Mouse (Mus musculus): ENCODE measurements at regions not wholly inside any gene's neighbourhood (a gene's known extent, or its start where the extent isn't known, plus 50 kb on each side); places are given as distances from the start of the nearest gene placed in this dataset.

DNA sequence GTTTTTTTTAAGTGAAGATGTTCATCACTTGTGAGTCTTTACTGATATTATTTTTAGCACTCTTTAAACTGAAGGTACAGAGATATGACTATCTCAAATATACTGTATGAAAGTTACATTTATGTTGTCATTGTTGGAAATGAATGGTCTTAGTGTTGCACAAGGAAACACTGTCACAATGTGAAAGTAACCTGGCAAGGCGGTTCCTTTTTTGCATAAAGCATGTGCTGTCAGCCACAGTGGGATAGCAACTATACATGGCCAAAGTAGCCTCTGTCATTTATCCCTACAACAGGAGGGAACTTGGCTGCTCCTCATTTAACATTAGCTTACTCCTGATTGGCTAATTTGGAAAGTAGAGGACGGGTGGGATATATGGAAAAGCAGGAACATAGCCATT, 94.3 kb downstream of the Gm5447 start:
- Histone ChIP-seq H3K27me3 (replicated peaks; ENCODE audit: control insufficient read depth, insufficient read depth, low read length) (no peaks in the 10 kb centered on the region), H3K4me1 (replicated peaks; ENCODE audit: control insufficient read depth, insufficient read depth, low read length) (no peaks in the 10 kb centered on the region), H3K4me2 (replicated peaks; ENCODE audit: low read depth) (no peak overlapping the region), H3K36me3 (ENCODE audit: control insufficient read depth, insufficient read depth) (no peaks in the 10 kb centered on the region), H3K27ac (ENCODE audit: low read depth, low read length) (no peak overlapping the region), H3K9ac (ENCODE audit: low read depth, low read length) (no peak overlapping the region), H3K4me3 (ENCODE audit: low read depth, low read length) (no peak overlapping the region), H3K9me3 (ENCODE audit: control insufficient read depth) (no peaks in the 10 kb centered on the region)
- ATAC-seq, result no peak
- WGBS, result 69% methylated on average over 2 of the region's 2 CpGs
- TF ChIP-seq CTCF (IDR thresholded peaks at IDR 0.05; ENCODE audit: low read depth), result no peak

DNA sequence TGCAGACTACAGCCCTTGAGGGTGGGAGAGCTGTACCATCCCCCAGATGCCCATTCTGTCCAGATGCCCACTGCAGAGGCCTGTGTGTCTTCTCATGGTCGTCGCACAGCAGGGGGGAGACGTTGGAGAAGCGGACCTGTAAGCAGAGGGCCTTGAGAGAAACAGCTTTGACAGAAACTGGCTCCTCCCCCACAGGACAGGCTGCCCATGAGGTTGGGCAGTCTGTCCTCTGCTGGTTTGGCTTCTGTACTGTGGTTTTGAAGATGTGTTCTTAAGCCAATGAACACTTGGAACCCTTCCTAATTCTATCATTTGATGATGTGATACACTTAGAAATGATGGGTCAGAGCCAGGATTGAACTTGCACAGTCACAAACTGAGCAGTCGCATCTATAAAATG, 102.5 kb downstream of the Gm5447 start:
- ATAC-seq, result no peak
- no peak overlapping the region for H3K4me2 ChIP-seq (replicated peaks; ENCODE audit: low read depth)
- TF ChIP-seq CTCF (IDR thresholded peaks at IDR 0.05; ENCODE audit: low read depth), result no peak
- H3K36me3 ChIP-seq (ENCODE audit: control insufficient read depth, insufficient read depth), result no peaks in the 10 kb centered on the region
- no peak overlapping the region for H3K27ac ChIP-seq (ENCODE audit: low read depth, low read length)
- WGBS, result 56% methylated on average over 5 of the region's 5 CpGs
- no peak overlapping the region for H3K9ac ChIP-seq (ENCODE audit: low read depth, low read length)
- H3K4me1 ChIP-seq (replicated peaks; ENCODE audit: control insufficient read depth, insufficient read depth, low read length), result no peaks in the 10 kb centered on the region
- no peak overlapping the region for H3K4me3 ChIP-seq (ENCODE audit: low read depth, low read length)
- peaks cover 6% of the 10 kb centered on the region; the same call in 1 of the 2 replicates for H3K27me3 ChIP-seq (replicated peaks; ENCODE audit: control insufficient read depth, insufficient read depth, low read length)
- no peaks in the 10 kb centered on the region for H3K9me3 ChIP-seq (ENCODE audit: control insufficient read depth)

DNA sequence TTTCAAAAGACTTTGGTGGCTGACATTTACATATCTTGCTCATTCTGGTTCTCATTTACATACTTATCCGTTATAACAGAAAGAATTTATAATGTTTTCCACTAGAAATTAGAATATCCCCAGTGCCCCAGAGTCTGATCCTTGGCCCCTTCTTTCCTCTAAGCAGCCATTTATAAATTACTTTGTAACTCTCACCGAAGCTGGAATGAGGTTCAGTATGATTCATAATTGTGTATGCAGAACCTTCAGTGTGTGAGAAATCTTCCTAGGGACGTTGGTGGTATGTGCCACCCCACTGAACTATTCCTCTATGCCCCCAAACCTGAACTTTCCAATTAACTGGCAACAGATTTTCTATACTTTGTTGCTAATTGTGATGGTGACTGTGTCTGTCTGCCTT, 104.7 kb downstream of the Gm5447 start:
- Histone ChIP-seq H3K27ac (ENCODE audit: low read depth, low read length) (no peak overlapping the region), H3K4me3 (ENCODE audit: low read depth, low read length) (no peak overlapping the region), H3K4me1 (replicated peaks; ENCODE audit: control insufficient read depth, insufficient read depth, low read length) (no peaks in the 10 kb centered on the region), H3K9ac (ENCODE audit: low read depth, low read length) (no peak overlapping the region), H3K27me3 (replicated peaks; ENCODE audit: control insufficient read depth, insufficient read depth, low read length) (peaks cover 6% of the 10 kb centered on the region; the same call in 1 of the 2 replicates), H3K4me2 (replicated peaks; ENCODE audit: low read depth) (no peak overlapping the region), H3K9me3 (ENCODE audit: control insufficient read depth) (no peaks in the 10 kb centered on the region), H3K36me3 (ENCODE audit: control insufficient read depth, insufficient read depth) (no peaks in the 10 kb centered on the region)
- WGBS, result 67% methylated on average over 3 of the region's 3 CpGs
- TF ChIP-seq CTCF (IDR thresholded peaks at IDR 0.05; ENCODE audit: low read depth), result no peak
- ATAC-seq, result no peak

DNA sequence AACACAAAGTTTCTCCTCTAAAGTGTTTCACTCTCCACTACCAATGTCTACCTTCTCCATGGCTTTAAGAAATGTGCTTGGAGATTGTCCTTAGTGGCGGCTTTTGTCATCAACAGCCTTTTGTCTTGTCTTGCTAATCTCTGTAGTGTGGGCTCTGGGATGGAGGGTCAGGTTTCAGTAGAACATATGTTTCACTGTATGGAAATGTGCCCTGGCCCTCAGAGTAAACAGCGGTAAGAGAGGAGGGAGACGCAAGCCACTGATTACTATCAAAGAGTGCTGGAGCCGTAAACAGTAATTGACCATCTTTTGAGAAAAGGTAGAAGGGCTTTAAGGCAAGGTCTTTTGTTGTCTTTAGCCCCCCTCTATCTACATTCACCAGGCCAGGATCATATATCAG, 106.2 kb downstream of the Gm5447 start:
- no peak overlapping the region for H3K4me3 ChIP-seq (ENCODE audit: low read depth, low read length)
- no peak for ATAC-seq
- no peak overlapping the region for H3K9ac ChIP-seq (ENCODE audit: low read depth, low read length)
- 52% methylated on average over 4 of the region's 4 CpGs for WGBS
- no peaks in the 10 kb centered on the region for H3K36me3 ChIP-seq (ENCODE audit: control insufficient read depth, insufficient read depth)
- H3K4me1 ChIP-seq (replicated peaks; ENCODE audit: control insufficient read depth, insufficient read depth, low read length), result no peaks in the 10 kb centered on the region
- H3K9me3 ChIP-seq (ENCODE audit: control insufficient read depth), result no peaks in the 10 kb centered on the region
- peaks cover 6% of the 10 kb centered on the region; the same call in 1 of the 2 replicates for H3K27me3 ChIP-seq (replicated peaks; ENCODE audit: control insufficient read depth, insufficient read depth, low read length)
- no peak for TF ChIP-seq CTCF (IDR thresholded peaks at IDR 0.05; ENCODE audit: low read depth)
- no peak overlapping the region for H3K4me2 ChIP-seq (replicated peaks; ENCODE audit: low read depth)
- H3K27ac ChIP-seq (ENCODE audit: low read depth, low read length), result no peak overlapping the region

DNA sequence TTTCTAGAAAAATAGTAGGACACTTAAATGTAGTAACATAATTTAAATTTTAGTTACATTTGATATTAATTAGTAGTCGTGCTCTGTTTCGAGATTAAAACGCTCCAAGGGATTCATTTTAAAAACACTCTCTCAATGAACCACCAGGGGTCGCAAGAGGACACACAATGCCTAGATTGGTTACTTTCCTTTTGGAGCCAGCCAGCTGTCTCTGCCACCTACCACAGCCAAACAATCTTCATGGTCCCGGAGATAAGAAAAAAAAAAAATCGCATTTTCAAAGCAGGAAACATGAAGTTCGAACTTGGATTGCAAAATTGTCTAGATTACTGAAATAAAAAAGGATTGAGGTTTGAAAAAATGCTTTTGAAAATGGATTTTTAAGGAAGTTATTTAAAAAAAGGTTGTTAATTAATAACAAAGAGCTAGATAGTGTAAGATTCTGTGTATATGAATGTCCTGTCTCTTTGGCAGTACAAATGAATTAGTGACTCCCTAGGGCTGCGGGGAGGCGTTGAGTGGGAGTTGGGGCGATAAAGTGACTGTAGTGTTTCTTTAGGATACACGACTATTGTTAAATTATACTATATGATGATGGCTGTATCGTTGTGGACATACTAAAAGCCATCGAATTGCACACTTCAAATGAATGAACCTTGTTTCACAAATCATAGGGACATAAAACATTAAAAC, 108.6 kb downstream of the Gm5447 start:
- H3K4me3 ChIP-seq (ENCODE audit: low read depth, low read length), result no peak overlapping the region
- peak; percentile 88 for TF ChIP-seq CTCF (IDR thresholded peaks at IDR 0.05; ENCODE audit: low read depth)
- no peaks in the 10 kb centered on the region; the same call in 1 of the 2 replicates for H3K27me3 ChIP-seq (replicated peaks; ENCODE audit: control insufficient read depth, insufficient read depth, low read length)
- H3K27ac ChIP-seq (ENCODE audit: low read depth, low read length), result no peak overlapping the region
- ATAC-seq, result 0 out of 2 replicates have a peak, but pooled peaks have one; percentile 49
- H3K9me3 ChIP-seq (ENCODE audit: control insufficient read depth), result no peaks in the 10 kb centered on the region
- 11% methylated on average over 13 of the region's 13 CpGs for WGBS
- H3K4me2 ChIP-seq (replicated peaks; ENCODE audit: low read depth), result no peak overlapping the region; the same call in 1 of the 2 replicates
- no peaks in the 10 kb centered on the region for H3K36me3 ChIP-seq (ENCODE audit: control insufficient read depth, insufficient read depth)
- H3K4me1 ChIP-seq (replicated peaks; ENCODE audit: control insufficient read depth, insufficient read depth, low read length), result no peaks in the 10 kb centered on the region
- H3K9ac ChIP-seq (ENCODE audit: low read depth, low read length), result no peak overlapping the region

DNA sequence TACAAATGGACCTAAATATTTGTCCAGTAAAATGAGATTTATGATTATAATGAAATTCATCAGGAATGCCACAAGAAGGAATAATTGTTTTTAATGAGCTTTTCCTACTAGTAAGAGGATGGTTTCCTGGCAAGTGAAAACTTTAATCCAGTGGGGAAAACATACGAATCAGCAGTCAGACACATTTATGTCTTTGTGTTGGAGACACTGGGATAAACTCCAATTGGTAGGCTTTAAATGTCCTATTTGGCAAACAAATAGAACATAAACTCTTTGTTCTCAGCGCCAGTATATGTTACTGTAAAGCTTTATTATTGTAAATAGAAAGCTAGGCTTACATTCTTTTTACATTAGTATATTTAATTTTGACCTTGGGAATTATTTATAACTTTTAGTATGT, 127.0 kb downstream of the Gm5447 start:
- 60% methylated on average over 2 of the region's 2 CpGs for WGBS

More for the DNA sequence above, 127.0 kb downstream of the Gm5447 start:
- no peak overlapping the region for H3K27ac ChIP-seq (ENCODE audit: low read depth, low read length)
- no peaks in the 10 kb centered on the region for H3K9me3 ChIP-seq (ENCODE audit: control insufficient read depth)
- H3K4me3 ChIP-seq (ENCODE audit: low read depth, low read length), result no peak overlapping the region
- no peaks in the 10 kb centered on the region for H3K36me3 ChIP-seq (ENCODE audit: control insufficient read depth, insufficient read depth)
- no peaks in the 10 kb centered on the region for H3K4me1 ChIP-seq (replicated peaks; ENCODE audit: control insufficient read depth, insufficient read depth, low read length)
- no peak for ATAC-seq
- H3K27me3 ChIP-seq (replicated peaks; ENCODE audit: control insufficient read depth, insufficient read depth, low read length), result no peaks in the 10 kb centered on the region
- no peak overlapping the region for H3K4me2 ChIP-seq (replicated peaks; ENCODE audit: low read depth)
- TF ChIP-seq CTCF (IDR thresholded peaks at IDR 0.05; ENCODE audit: low read depth), result no peak
- no peak overlapping the region for H3K9ac ChIP-seq (ENCODE audit: low read depth, low read length)

Measured in intestine, postnatal 0 days (tissue).